Mouse (Mus musculus) midbrain, embryonic 14.5 days (tissue): ENCODE measurements at regions not wholly inside any gene's neighbourhood (a gene's known extent, or its start where the extent isn't known, plus 50 kb on each side); places are given as distances from the start of the nearest gene placed in this dataset.

Source experiments
- ATAC-seq: fragments of 200-750 bp; cut with Nextera tagmentation; 2 replicates; pipeline ENCODE4 v1.8.0; 2017; ENCODE audit warnings: moderate number of reproducible peaks, moderate library complexity; ENCODE audit not compliant: low FRiP score, low TSS enrichment
- DNase-seq: peaks from one replicate; pipeline ENCODE4 v3.0.0-alpha.2; 2015
- H3K27ac ChIP-seq: fragments of 300-500 bp; sonication (generic); replicated peaks from 2 replicates; pipeline ENCODE4 v1.5.1; 2014; ENCODE audit warnings: mild to moderate bottlenecking, low read depth, low read length, moderate library complexity
- H3K27me3 ChIP-seq: fragments of 300-500 bp; sonication (generic); 2 replicates; pipeline ENCODE4 v1.6.1; 2014; ENCODE audit warnings: low read length, control low read depth, mixed read lengths; ENCODE audit not compliant: control insufficient read depth, insufficient read depth
- H3K36me3 ChIP-seq: fragments of 300-500 bp; sonication (generic); 2 replicates; pipeline ENCODE4 v1.6.1; 2014; ENCODE audit warnings: low read length, control low read depth; ENCODE audit not compliant: control insufficient read depth, insufficient read depth
- H3K4me1 ChIP-seq: fragments of 300-500 bp; sonication (generic); 2 replicates; pipeline ENCODE4 v1.6.1; 2014; ENCODE audit warnings: mild to moderate bottlenecking, antibody characterized with exemption, low read length, control low read depth; ENCODE audit not compliant: control insufficient read depth, insufficient read depth
- H3K4me2 ChIP-seq: fragments of 300-500 bp; sonication (generic); 2 replicates; pipeline ENCODE4 v1.6.1; 2014; ENCODE audit warnings: mild to moderate bottlenecking, low read length, moderate library complexity
- H3K4me3 ChIP-seq: fragments of 300-500 bp; sonication (generic); replicated peaks from 2 replicates; pipeline ENCODE4 v1.5.1; 2014; ENCODE audit warnings: low read depth, low read length
- H3K9ac ChIP-seq: fragments of 300-500 bp; sonication (generic); replicated peaks from 2 replicates; pipeline ENCODE4 v1.6.1; 2014; ENCODE audit warnings: mild to moderate bottlenecking, low read length, moderate library complexity
- H3K9me3 ChIP-seq: fragments of 300-500 bp; sonication (generic); 2 replicates; pipeline ENCODE4 v1.6.1; 2016; ENCODE audit warnings: low read length, control low read depth, mixed read lengths; ENCODE audit not compliant: control insufficient read depth
- WGBS: fragments of 180-500 bp; shearing (Covaris S2); extraction: QIAGEN DNeasy Blood & Tissue Kit; methylation state at CpG from one replicate; pipeline ENCODE4 v1.1.7; 2014; 5-methylcytosine and 5-hydroxymethylcytosine counted together

GRCm38 (mm10) chrX:11082845-11083244 lies 216.2 kb upstream of the H2al1a start:
- H3K9me3 ChIP-seq: no peaks in the 10 kb centered on the region
- H3K4me1 ChIP-seq: 0 out of 2 replicates have a peak, but pooled peaks cover 3% of the 10 kb centered on the region
- H3K4me3 ChIP-seq: no peak overlapping the region
- H3K27me3 ChIP-seq: no peaks in the 10 kb centered on the region
- no peak overlapping the region for H3K4me2 ChIP-seq
- no peak for ATAC-seq
- H3K36me3 ChIP-seq: no peaks in the 10 kb centered on the region
- WGBS: 79% methylated on average over 3 of the region's 3 CpGs
- no peak for DNase-seq
- H3K27ac ChIP-seq: no peak overlapping the region
- H3K9ac ChIP-seq: no peak overlapping the region

GRCm38 (mm10) chrX:11086257-11087072 lies 212.6 kb upstream of the H2al1a start:
- ATAC-seq (no peak; the same call in 1 of the 2 replicates), DNase-seq (peak; percentile 29)
- no peak overlapping the region for H3K4me2 ChIP-seq
- H3K27me3 ChIP-seq: no peaks in the 10 kb centered on the region
- H3K36me3 ChIP-seq: no peaks in the 10 kb centered on the region
- H3K4me3 ChIP-seq: no peak overlapping the region
- H3K27ac ChIP-seq: no peak overlapping the region
- 0 out of 2 replicates have a peak, but pooled peaks cover 6% of the 10 kb centered on the region for H3K4me1 ChIP-seq
- no peaks in the 10 kb centered on the region for H3K9me3 ChIP-seq
- 47% methylated on average over 7 of the region's 7 CpGs for WGBS
- H3K9ac ChIP-seq: no peak overlapping the region

- H3K27me3 ChIP-seq: no peaks in the 10 kb centered on the region
- no peak overlapping the region; the same call in 1 of the 2 replicates for H3K9ac ChIP-seq
- no peaks in the 10 kb centered on the region for H3K36me3 ChIP-seq
- ATAC-seq (0 out of 2 replicates have a peak, but pooled peaks have one; percentile 37), DNase-seq (peak; percentile 80)
- no peaks in the 10 kb centered on the region for H3K9me3 ChIP-seq
- 0 out of 2 replicates have a peak overlapping the region, but pooled peaks have one; percentile 26 for H3K27ac ChIP-seq
- H3K4me3 ChIP-seq: no peak overlapping the region
- H3K4me2 ChIP-seq: peak overlapping the region; percentile 32
- WGBS: 15% methylated on average over 14 of the region's 14 CpGs
- 0 out of 2 replicates have a peak, but pooled peaks cover 6% of the 10 kb centered on the region for H3K4me1 ChIP-seq
Measured at GRCm38 (mm10) chrX:11087913-11088312, 211.1 kb upstream of the H2al1a start.

GRCm38 (mm10) chrX:11088506-11088905 lies 210.6 kb upstream of the H2al1a start:
- Histone ChIP-seq H3K4me1 (0 out of 2 replicates have a peak, but pooled peaks cover 6% of the 10 kb centered on the region), H3K27me3 (no peaks in the 10 kb centered on the region), H3K36me3 (no peaks in the 10 kb centered on the region), H3K4me2 (peak overlapping the region; percentile 32), H3K9me3 (no peaks in the 10 kb centered on the region), H3K4me3 (no peak overlapping the region), H3K27ac (no peak overlapping the region), H3K9ac (no peak overlapping the region)
- 30% methylated on average over 10 of the region's 10 CpGs for WGBS
- ATAC-seq (no peak), DNase-seq (peak; percentile 61)

- ATAC-seq (no peak), DNase-seq (peak; percentile 69)
- H3K27me3 ChIP-seq: no peaks in the 10 kb centered on the region
Measured at GRCm38 (mm10) chrX:11090432-11090831, 208.6 kb upstream of the H2al1a start.

GRCm38 (mm10) chrX:11097581-11098254 lies 201.3 kb upstream of the H2al1a start:
- no peak overlapping the region for H3K4me2 ChIP-seq
- 63% methylated on average over 9 of the region's 9 CpGs for WGBS
- H3K9me3 ChIP-seq: no peaks in the 10 kb centered on the region
- no peak for ATAC-seq
- no peak for DNase-seq
- H3K36me3 ChIP-seq: no peaks in the 10 kb centered on the region
- no peak overlapping the region for H3K4me3 ChIP-seq
- no peak overlapping the region for H3K9ac ChIP-seq
- no peak overlapping the region for H3K27ac ChIP-seq
- H3K4me1 ChIP-seq: 0 out of 2 replicates have a peak, but pooled peaks cover 7% of the 10 kb centered on the region
- no peaks in the 10 kb centered on the region for H3K27me3 ChIP-seq

More at GRCm38 (mm10) chrX:11090432-11090831, 208.6 kb upstream of the H2al1a start:
- 21% methylated on average over 7 of the region's 7 CpGs for WGBS
- no peaks in the 10 kb centered on the region for H3K9me3 ChIP-seq
- 0 out of 2 replicates have a peak, but pooled peaks cover 6% of the 10 kb centered on the region for H3K4me1 ChIP-seq
- H3K27ac ChIP-seq: no peak overlapping the region
- H3K36me3 ChIP-seq: no peaks in the 10 kb centered on the region
- H3K4me3 ChIP-seq: no peak overlapping the region
- H3K9ac ChIP-seq: no peak overlapping the region
- H3K4me2 ChIP-seq: no peak overlapping the region

- no peak overlapping the region for H3K4me3 ChIP-seq
- no peaks in the 10 kb centered on the region for H3K36me3 ChIP-seq
- H3K4me2 ChIP-seq: no peak overlapping the region
- no peaks in the 10 kb centered on the region for H3K27me3 ChIP-seq
- no peaks in the 10 kb centered on the region for H3K9me3 ChIP-seq
- 53% methylated on average over 4 of the region's 4 CpGs for WGBS
- no peak for ATAC-seq
- no peak overlapping the region for H3K27ac ChIP-seq
- no peak overlapping the region for H3K9ac ChIP-seq
- 0 out of 2 replicates have a peak, but pooled peaks cover 7% of the 10 kb centered on the region for H3K4me1 ChIP-seq
- DNase-seq: no peak
Measured at GRCm38 (mm10) chrX:11098366-11098765, 200.7 kb upstream of the H2al1a start.

- WGBS: 45% methylated on average over 13 of the region's 13 CpGs
- no peak overlapping the region for H3K4me2 ChIP-seq
Measured at GRCm38 (mm10) chrX:11099146-11100087, 199.6 kb upstream of the H2al1a start.

More at GRCm38 (mm10) chrX:11099146-11100087, 199.6 kb upstream of the H2al1a start:
- no peak overlapping the region for H3K9ac ChIP-seq
- no peaks in the 10 kb centered on the region for H3K36me3 ChIP-seq
- no peaks in the 10 kb centered on the region for H3K27me3 ChIP-seq
- peak; percentile 56 for DNase-seq
- no peak overlapping the region for H3K4me3 ChIP-seq
- 0 out of 2 replicates have a peak, but pooled peaks cover 7% of the 10 kb centered on the region for H3K4me1 ChIP-seq
- no peaks in the 10 kb centered on the region for H3K9me3 ChIP-seq
- ATAC-seq: no peak
- peak overlapping the region; percentile 60 for H3K27ac ChIP-seq
